ENCODE assay signal across 11 mouse cellular contexts in genomic region chr12:117158950-117159668, GRCm38 (mm10).
DNase-seq lines count a peak whose midpoint lies in the region; ATAC-seq lines count a peak whose summit lies in the region.
"Had no signal": no experiment of that assay in that cellular context is flagged by ENCODE, and none has a peak within 500 bp of the region (broad histone marks: within the 10 kb centered on the region; RNA-seq: fewer than 3 reads in every experiment).

No protein-coding gene starts in this region.

- H3K27me3 ChIP-seq in kidney, embryonic 14.5 days (ENCODE audit: control insufficient read depth, insufficient read depth, low read length), result peaks cover 90% of the 10 kb centered on the region
- H3K27me3 ChIP-seq in embryonic facial prominence, embryonic 12.5 days, result peaks cover 72% of the 10 kb centered on the region
- H3K27me3 ChIP-seq in hindbrain, embryonic 16.5 days (replicated peaks; ENCODE audit: control insufficient read depth, insufficient read depth, low read length), result 0 out of 2 replicates have a peak, but pooled peaks cover 3% of the 10 kb centered on the region
- peaks cover 67% of the 10 kb centered on the region for H3K27me3 ChIP-seq in neural tube, embryonic 13.5 days

- no peaks in the 10 kb centered on the region for H3K9me3 ChIP-seq in kidney, embryonic 14.5 days (ENCODE audit: control insufficient read depth, low read length)
- no peaks in the 10 kb centered on the region for H3K9me3 ChIP-seq in embryonic facial prominence, embryonic 12.5 days
- no peaks in the 10 kb centered on the region for H3K9me3 ChIP-seq in hindbrain, embryonic 16.5 days (ENCODE audit: control insufficient read depth, low read length)
- no peaks in the 10 kb centered on the region for H3K9me3 ChIP-seq in neural tube, embryonic 13.5 days

- H3K36me3 ChIP-seq in kidney, embryonic 14.5 days (ENCODE audit: control insufficient read depth, insufficient read depth, low read length), result no peaks in the 10 kb centered on the region
- H3K36me3 ChIP-seq in embryonic facial prominence, embryonic 12.5 days, result no peaks in the 10 kb centered on the region
- no peaks in the 10 kb centered on the region for H3K36me3 ChIP-seq in hindbrain, embryonic 16.5 days (ENCODE audit: control insufficient read depth, insufficient read depth, low read length)
- no peaks in the 10 kb centered on the region for H3K36me3 ChIP-seq in neural tube, embryonic 13.5 days

- DNase-seq in kidney, adult 9 months, result no peak
- DNase-seq in left cerebral cortex, adult 8-10 months (ENCODE audit: low spot score in 2 of 2), result no peak
- no peak for DNase-seq in left cerebral cortex, postnatal 14 days (ENCODE audit: low spot score in 2 of 2)
- no peak for DNase-seq in frontal cortex, postnatal 14 days (ENCODE audit: low spot score in 2 of 2)
- DNase-seq: liver, postnatal 0 days had no signal

- no peak overlapping the region for H3K9ac ChIP-seq in kidney, embryonic 14.5 days (ENCODE audit: low read depth, low read length)
- H3K9ac ChIP-seq in embryonic facial prominence, embryonic 12.5 days, result no peak overlapping the region; the same call in 1 of the 2 replicates
- H3K9ac ChIP-seq in hindbrain, embryonic 16.5 days (ENCODE audit: low read depth, low read length), result peak overlapping the region; percentile 38; the same call in 1 of the 2 replicates
- H3K9ac ChIP-seq in neural tube, embryonic 13.5 days, result 0 out of 2 replicates have a peak overlapping the region, but pooled peaks have one; percentile 39
- H3K9ac ChIP-seq: liver, postnatal 0 days had no signal

- ATAC-seq in kidney, embryonic 14.5 days (ENCODE audit: low FRiP score, low TSS enrichment), result peak; percentile 13; the same call in 1 of the 2 replicates
- no peak for ATAC-seq in embryonic facial prominence, embryonic 12.5 days (ENCODE audit: insufficient number of reproducible peaks, insufficient read depth, low FRiP score, low TSS enrichment)
- 0 out of 2 replicates have a peak, but pooled peaks have one; percentile 34 for ATAC-seq in hindbrain, embryonic 16.5 days
- no peak for ATAC-seq in neural tube, embryonic 13.5 days (ENCODE audit: low read depth)
- ATAC-seq: inflammation-experienced regulatory T-cells, adult 6 months; liver, postnatal 0 days had no signal

- no peaks in the 10 kb centered on the region for H3K4me1 ChIP-seq in kidney, embryonic 14.5 days (ENCODE audit: control insufficient read depth, insufficient read depth, low read length)
- peaks cover 20% of the 10 kb centered on the region for H3K4me1 ChIP-seq in embryonic facial prominence, embryonic 12.5 days
- H3K4me1 ChIP-seq in hindbrain, embryonic 16.5 days (ENCODE audit: control insufficient read depth, insufficient read depth, low read depth, low read length), result peaks cover 27% of the 10 kb centered on the region
- peaks cover 79% of the 10 kb centered on the region for H3K4me1 ChIP-seq in neural tube, embryonic 13.5 days (replicated peaks)

- intact Hi-C loops in left cerebral cortex, postnatal 14 days (cut with DNase I), result loop anchor here (10.0 kb wide), 1 partner anchor 124 kb away; no protein-coding TSS in a partner anchor

- no peak overlapping the region for H3K27ac ChIP-seq in kidney, embryonic 14.5 days (ENCODE audit: low read depth, low read length)
- no peak overlapping the region for H3K27ac ChIP-seq in embryonic facial prominence, embryonic 12.5 days
- no peak overlapping the region; the same call in 1 of the 2 replicates for H3K27ac ChIP-seq in hindbrain, embryonic 16.5 days (ENCODE audit: low read depth, low read length)
- H3K27ac ChIP-seq in neural tube, embryonic 13.5 days (replicated peaks), result peak overlapping the region; percentile 75

- peak overlapping the region; percentile 17; the same call in 1 of the 2 replicates for H3K4me3 ChIP-seq in kidney, embryonic 14.5 days (ENCODE audit: low read length)
- peak overlapping the region; percentile 26; the same call in 1 of the 2 replicates for H3K4me3 ChIP-seq in embryonic facial prominence, embryonic 12.5 days
- H3K4me3 ChIP-seq in hindbrain, embryonic 16.5 days (ENCODE audit: low read length), result 0 out of 2 replicates have a peak overlapping the region, but pooled peaks have one; percentile 35
- no peak overlapping the region for H3K4me3 ChIP-seq in neural tube, embryonic 13.5 days
- H3K4me3 ChIP-seq: erythroblast, embryonic 14.5 days had no signal

- WGBS in kidney, embryonic 14.5 days, result 6% methylated on average over 17 of the region's 17 CpGs
- WGBS in embryonic facial prominence, embryonic 12.5 days, result 12% methylated on average over 17 of the region's 17 CpGs
- 19% methylated on average over 17 of the region's 17 CpGs for WGBS in hindbrain, embryonic 16.5 days
- WGBS in neural tube, embryonic 13.5 days, result 19% methylated on average over 17 of the region's 17 CpGs

- peak overlapping the region; percentile 31; the same call in 1 of the 2 replicates for H3K4me2 ChIP-seq in kidney, embryonic 14.5 days (replicated peaks; ENCODE audit: low read depth, low read length)
- H3K4me2 ChIP-seq in embryonic facial prominence, embryonic 12.5 days (replicated peaks), result no peak overlapping the region
- H3K4me2 ChIP-seq in hindbrain, embryonic 16.5 days (ENCODE audit: low read length), result peak overlapping the region; percentile 63
- peak overlapping the region; percentile 57 for H3K4me2 ChIP-seq in neural tube, embryonic 13.5 days

Comparison
In these comparisons a context has a peak if more than half of its experiments do, and no peak if none do; other contexts are left out.
1. ATAC-seq: peak in kidney, embryonic 14.5 days (single experiment) and hindbrain, embryonic 16.5 days (single experiment); none in embryonic facial prominence, embryonic 12.5 days (single experiment) and neural tube, embryonic 13.5 days (single experiment).
2. H3K9ac ChIP-seq: peak in hindbrain, embryonic 16.5 days (single experiment) and neural tube, embryonic 13.5 days (single experiment); none in kidney, embryonic 14.5 days (single experiment) and embryonic facial prominence, embryonic 12.5 days (single experiment).